Mouse (Mus musculus) induced T-regulatory cell, adult 2 months (primary cell): ENCODE results near the gene Islr.

Source experiments
- DNase-seq: peaks from one replicate; pipeline ENCODE4 v3.0.0-alpha.2; 2012; ENCODE audit warnings: low read depth

The Islr gene

GRCm38 (mm10) chr9:58111431-58111830, 92.7 kb downstream of the Islr start:
- DNase-seq = no peak

- DNase-seq = no peak
Observed at GRCm38 (mm10) chr9:58110787-58111186, 93.3 kb downstream of the Islr start.

- DNase-seq = no peak
Observed at GRCm38 (mm10) chr9:58107494-58107893, 96.6 kb downstream of the Islr start.
